Mouse (Mus musculus) right cerebral cortex, postnatal 36 days (tissue): ENCODE data around the gene Sec24c.

Source experiments
- DNase-seq, 2 experiments: peaks; one replicate each; pipeline ENCODE4 v3.0.0; 2022; ENCODE audit warnings: low spot score in 2 of 2, mixed read lengths in 1 of 2

The Sec24c gene

DNA sequence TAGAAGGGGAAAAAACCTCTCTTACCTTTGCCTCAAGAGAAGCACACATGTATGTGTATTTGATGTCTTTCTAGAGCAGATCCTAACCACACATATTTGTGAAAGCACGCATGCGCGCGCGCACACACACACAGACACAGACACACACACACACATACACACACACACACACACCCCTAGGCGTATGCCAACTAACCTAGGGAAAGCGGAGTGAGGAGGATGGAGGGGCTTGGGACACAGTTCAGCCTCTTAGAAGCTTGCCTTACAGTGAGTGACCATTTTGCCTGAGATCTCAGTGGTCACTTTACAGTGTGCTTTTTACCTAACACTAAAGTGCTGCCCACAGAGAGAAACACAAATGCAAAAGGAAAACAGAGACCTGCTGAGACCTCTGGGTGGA lies 14.4 kb upstream of the Sec24c start:
- no peak for DNase-seq

DNA sequence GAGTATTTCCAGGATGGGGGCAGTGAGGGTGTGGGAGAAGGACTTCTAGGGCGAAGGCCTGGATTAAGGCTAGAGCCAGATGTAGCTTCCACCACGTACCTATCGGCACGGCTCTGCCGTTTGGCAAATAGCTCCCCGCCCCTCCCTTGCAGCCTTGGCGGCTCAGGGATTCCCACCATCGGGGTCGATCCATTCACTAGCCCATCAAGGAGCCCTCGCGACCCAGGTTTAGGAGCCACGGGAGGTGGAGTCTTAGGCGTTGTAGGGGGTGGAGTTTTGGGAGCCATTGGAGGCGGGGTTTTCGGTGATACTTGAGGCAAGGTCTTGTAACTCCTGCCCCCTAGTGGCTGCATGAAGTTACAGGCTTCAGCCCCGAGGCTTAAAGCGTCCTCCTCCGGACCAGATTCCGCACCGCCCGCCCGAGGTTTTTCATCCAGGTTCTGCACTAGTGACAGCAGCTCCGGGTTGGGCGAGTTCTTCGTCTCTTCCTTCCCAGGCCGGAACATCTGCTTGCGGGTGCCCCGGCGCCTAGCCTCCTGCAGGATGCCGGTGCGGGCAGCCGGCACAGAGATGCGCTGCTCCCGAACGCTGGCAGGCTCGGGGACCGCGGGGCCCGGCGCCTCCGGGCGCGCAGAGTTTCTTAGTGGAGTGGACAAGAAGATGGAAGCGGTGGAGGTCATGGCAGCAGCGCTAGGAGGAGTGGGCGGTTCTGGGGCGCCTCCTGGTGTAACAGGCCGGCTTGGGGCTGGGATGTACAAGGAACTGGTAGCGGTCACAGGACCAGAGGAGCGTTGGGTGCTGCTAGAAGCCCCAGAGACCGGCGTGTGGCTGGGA lies 13.1 kb upstream of the Sec24c start:
- DNase-seq: peak; percentile 91

DNA sequence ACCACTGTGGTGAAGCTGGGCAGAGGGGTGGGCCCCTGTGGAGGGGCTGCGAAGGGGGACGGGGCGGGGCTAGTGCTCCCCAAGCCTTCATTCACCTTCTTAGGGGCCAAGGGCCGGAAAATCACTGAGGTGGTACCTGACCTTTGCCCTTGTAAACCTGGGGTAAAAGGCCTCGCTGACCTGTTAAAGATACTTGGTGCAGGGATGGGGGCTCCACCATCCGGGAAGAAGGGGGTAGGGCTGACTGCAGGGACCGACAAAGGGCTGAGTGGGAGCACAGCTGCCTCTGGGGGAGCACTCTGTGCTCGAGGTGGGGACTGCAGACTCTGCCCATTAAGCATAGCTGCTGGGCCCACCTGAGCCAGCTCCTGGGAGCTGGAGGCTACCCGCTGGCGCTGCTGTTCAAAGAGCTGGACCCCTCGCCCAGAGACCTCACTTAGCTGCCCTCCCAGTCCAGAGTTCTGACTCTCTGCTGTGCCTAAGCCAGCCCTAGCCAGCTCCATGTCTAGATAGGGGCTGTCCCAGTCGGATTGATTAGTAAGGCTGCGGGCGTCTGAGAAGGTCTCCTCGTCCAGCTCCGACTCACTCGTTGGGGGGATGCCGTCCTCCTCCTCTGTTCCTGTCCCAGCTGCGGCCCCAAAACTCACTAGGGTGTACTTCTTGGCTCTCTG lies 12.3 kb upstream of the Sec24c start:
- DNase-seq: peak in 1 of 2 experiments; percentile 16

DNA sequence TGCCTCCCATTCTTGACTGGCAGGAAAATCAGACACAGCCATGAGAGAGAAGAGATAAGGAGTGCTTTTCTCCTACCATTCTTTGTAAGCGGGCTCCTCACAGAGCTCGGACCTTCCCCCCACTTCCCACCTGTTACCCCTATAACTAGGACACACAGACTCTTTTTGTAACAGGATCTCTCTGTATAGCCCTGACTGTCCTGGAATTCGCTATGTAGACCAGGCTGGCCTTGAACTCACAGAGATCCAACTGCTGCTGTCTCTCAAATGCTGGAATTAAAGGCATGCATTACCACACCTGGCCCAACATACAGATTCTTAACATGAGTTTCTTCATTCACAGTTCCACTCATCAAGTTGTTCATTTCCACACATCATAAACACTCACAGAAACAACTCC lies 11.4 kb upstream of the Sec24c start:
- no peak for DNase-seq

DNA sequence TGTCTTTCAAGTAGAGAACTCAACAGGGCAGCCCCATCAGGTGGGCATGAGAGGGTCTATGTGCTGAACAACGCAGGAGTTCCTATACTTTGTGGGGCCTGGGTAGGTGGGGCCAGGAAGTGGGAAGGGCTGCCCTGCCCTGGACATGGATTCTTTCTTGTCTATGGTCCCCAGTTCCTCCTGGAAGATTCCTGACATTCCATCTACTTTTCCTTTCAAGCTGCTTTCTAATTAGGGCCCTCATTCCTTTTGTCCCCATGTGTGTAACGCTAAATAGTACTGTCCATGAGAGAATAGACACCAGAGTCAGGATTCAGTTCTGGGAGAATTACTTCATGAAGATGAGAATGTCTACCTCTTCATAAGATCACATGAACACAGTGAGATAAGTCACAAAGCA lies 10.5 kb upstream of the Sec24c start:
- DNase-seq: no peak

DNA sequence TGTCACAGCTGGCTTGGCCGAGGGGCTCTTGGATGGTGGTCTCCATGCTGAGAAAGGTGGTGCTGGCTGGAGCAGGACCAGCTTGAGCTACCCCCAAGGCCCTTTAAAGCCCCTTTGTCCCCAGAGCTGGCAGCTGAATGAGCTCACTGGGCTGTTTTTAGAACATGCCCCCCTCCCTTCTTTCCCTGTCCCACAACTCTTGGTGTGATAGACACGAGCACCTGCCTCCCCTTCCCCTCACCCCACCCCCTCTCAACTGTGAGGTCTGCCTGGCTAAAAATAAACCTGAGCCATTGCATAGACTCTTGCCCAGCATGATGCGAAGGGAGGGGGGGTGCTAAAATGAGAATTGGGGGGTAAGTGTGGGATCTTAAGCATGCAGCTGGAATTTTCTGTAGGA lies 9.7 kb upstream of the Sec24c start:
- no peak for DNase-seq

DNA sequence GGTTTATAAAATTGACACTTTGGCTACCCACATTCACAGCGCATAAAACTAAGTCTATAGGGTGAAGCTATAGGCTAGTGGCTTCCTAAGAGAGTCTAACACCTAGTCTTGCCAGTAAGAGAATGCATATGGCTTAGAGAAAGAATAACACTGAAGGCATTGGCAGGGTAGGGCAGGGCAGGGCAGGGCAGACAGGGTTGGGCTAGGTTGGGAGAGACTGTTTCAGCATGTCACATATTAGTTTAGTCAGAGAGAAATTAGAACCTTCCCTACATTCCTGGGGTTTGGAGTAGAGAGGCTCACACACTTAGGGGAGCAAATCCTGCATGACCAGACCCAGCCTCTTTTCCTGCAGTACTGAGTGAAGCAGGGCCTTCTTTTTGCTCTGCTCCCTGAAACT lies 6.6 kb upstream of the Sec24c start:
- no peak for DNase-seq

DNA sequence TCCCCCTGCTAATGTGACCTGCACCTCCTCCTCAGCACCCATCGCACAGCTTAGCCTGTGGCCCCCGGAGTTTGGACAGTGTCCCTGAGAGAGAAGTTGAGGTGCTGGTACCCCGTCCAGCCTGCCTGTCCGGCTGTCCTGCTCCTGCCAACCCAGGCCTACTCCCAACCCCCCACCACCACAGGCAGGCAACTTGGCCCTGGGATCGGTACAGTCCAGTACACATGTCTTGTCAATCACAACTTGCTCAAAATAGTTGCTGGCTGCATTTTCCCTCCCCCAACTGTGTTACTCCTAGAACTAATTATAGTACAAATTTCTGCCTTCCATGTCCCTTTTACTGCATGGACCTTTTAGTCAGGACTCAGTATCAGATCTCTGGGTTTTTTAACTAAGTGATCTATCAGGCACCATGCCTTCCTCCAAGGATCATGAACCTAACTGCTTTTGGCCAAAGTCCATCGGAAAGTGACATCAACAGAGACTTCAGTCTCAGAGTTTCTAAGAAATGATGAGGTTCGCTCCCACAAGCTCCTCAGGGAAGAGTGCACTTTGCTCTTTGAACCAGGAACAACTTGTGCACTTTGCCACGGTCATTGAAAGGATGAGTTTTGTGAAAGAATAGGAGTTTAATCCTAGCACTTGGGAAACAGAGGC lies 5.8 kb upstream of the Sec24c start, which contains the start of gene Synpo2l:
Gene Synpo2l (minus strand): TSS at position 201 of the 657 bp plus-strand sequence.
- no peak for DNase-seq

DNA sequence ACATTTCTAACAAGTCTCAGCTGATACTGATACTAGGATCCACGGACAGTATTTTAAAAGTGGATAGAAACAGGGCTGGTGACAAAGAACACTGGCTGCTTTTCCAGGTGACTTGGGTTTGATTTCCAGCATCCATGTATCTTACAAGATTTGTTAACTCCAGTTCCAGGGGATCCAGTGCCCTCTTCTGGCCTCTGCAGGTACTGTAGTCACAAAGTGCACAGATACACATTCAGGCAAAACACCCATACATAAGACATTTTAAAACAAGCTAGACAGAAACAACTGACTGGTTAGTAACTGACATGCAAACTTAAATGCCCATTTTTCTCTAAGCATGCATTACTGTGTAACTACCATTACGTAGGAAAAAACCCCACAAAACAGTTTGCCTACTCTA lies 1.1 kb upstream of the Sec24c start:
- no peak for DNase-seq

DNA sequence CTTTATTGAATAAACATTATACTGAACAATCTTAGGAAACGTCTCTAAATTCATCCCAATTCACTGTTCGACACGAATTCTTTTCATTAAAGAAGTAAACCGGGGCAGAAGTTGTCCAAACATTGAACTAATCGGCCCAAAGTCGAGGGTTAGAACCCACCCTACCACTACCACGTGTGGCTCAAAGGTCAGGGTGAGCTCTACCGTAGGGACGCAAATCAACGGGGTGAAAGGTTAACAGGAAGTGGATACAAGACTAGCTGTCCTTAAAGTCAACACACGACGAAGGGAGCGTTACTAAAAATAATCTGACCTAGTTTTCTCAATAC lies 409 bp upstream of the Sec24c start:
- peak in 1 of 2 experiments; percentile 48 for DNase-seq

DNA sequence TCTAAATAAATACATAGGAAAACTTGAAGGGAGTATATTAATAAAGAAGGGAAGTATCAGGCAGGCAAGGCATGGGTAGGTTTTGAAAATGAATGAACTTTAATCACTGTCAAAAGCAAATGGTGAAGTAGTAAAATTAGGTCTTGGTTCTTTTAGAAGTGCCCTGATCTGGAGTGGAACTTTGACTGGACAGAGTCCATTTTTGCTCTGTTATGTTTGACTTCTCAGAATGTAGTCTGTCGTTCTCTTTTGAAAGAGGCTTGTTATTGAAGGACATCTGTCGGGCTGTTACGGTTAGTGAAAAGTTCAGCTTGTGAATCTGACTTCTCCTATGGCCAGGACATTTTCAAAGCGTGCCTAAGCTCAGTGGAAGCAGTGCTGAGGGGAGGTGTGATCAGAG lies 3.8 kb downstream of the Sec24c start:
- no peak for DNase-seq

DNA sequence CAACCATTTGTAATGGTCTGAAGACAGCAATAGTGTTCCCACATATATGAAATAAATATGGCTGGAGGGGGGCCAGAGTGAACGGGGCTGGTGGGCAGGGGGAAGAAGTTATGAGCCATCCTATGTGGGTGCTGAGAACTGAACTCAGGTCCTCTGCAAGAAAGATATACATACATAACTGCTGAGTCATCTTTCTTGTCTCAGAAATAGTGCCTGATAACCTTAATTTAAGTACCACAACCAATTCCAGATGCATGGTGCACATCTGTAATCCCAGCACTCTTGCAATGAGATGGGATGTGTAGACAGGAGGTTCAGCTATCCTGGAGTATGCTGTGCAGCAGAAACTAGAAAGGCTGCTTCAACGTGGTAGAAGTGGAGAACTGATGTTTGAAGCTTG lies 7.6 kb downstream of the Sec24c start:
- DNase-seq: no peak

DNA sequence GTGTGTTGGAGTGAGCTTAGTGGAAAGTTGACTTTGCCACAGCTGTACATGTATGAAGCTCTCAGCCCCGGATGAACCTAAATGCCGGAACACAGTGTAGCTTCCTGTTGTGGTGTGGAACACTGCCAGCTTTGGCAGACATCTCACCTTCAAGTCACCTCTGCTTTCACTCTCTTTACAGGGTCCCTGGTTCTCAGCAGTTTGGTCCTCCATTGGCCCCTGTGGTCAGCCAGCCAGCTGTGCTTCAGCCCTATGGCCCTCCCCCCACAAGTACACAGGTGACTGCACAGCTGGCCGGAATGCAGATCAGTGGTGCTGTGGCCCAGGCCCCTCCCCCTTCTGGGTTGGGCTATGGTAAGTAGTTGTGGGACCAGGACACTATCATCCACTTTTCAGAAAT lies 8.4 kb downstream of the Sec24c start:
- no peak for DNase-seq

DNA sequence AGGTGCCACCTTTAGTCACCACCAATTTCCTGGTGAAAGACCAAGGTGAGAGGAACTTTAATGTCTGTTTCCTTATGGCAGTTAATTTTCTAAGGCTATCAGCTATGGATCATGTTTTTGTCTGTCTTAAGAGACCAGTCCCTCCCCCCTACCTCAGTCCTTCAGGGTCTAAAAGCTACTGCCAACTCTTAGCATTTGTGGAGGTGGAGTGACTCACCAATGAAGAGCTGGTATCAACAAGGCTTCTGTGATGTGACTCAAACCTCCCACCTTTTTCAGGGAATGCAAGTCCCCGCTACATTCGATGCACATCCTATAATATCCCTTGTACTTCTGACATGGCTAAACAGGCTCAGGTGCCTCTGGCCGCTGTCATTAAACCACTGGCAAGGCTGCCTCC lies 12.5 kb downstream of the Sec24c start:
- DNase-seq: no peak

DNA sequence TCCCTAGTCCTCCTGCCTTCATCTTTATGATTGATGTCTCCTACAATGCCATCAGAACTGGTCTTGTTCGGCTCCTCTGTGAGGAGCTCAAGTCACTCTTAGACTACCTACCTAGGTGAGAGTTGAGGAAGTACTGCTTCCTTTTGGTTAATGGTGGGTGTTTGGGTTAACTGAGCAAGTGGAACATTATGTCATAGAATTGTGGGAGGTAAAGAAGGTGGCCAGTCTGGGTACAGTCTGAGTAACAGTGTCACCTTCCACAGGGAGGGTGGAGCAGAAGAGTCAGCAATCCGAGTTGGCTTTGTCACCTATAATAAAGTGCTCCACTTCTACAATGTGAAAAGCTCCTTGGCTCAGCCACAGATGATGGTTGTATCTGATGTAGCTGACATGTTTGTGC lies 14.9 kb downstream of the Sec24c start:
- DNase-seq: no peak

DNA sequence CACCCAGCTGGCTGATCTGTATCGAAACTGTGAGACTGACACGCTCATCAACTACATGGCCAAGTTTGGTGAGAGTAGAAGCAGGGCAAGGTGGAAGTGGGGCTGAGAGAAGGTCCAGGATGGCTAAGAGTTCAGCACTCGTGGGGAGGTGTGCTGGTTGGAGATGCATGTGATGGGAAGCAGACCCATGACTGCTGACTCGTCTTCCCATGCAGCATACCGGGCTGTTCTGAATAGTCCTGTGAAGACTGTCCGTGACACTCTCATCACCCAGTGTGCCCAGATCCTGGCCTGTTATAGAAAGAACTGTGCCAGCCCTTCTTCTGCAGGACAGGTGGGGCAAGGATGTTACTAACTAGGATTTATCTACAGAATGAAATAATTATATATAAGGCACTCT lies 17.7 kb downstream of the Sec24c start:
- no peak for DNase-seq

DNA sequence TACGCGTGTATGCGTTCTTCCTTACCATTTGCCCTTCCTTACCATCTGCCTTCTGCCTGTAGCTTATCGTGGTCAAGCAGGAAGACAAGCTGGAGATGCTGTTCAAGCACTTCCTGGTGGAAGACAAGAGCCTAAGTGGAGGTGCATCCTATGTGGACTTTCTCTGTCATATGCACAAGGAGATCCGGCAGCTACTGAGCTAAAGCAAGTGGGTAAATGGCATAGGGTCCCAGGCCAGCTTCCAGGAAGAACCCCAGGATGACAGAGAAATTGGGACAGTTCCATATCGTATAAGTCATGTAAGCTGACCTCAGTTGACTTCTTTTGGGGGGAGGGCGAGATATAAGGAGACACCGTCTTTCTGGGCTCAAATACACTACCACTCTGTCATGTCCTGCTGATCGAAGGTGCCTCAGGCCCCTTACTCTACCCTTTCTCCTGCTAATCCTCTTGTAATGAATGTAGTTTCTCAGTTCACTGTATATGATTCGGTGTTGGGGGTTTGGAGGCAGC lies 19.5 kb downstream of the Sec24c start:
- DNase-seq: no peak

DNA sequence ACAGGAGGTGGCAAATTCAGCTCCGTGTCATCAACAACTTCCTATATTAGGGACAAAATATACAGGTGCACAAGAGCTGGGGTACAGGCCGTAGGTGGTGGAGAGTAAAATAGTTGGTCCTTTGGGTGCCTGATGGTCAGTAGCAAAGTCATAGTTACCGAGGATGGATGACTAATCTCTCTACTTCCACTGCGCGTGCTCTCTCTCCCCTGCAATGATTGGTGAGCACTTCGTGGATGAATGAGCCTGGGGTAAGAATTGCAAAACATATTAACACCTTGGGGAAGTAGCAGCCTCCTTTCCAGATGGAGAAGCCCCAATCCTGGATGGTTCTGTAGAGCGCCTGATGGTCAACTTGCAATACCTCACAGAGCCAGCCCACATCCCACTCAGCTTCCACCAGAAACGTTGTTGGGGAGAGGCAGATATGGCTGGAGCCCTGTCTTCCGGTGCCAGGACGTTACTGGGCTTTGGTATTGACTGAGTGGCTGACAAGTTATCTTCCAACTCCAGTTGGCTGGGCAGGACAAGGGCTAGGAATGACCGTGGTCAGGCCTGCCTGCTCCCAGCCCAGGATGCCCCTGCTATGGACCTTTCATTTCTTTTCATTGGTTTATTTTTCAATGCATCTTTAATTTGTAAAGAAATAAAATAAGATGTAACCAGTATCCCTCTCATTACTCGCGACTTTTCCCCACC lies 20.2 kb downstream of the Sec24c start:
- no peak for DNase-seq

DNA sequence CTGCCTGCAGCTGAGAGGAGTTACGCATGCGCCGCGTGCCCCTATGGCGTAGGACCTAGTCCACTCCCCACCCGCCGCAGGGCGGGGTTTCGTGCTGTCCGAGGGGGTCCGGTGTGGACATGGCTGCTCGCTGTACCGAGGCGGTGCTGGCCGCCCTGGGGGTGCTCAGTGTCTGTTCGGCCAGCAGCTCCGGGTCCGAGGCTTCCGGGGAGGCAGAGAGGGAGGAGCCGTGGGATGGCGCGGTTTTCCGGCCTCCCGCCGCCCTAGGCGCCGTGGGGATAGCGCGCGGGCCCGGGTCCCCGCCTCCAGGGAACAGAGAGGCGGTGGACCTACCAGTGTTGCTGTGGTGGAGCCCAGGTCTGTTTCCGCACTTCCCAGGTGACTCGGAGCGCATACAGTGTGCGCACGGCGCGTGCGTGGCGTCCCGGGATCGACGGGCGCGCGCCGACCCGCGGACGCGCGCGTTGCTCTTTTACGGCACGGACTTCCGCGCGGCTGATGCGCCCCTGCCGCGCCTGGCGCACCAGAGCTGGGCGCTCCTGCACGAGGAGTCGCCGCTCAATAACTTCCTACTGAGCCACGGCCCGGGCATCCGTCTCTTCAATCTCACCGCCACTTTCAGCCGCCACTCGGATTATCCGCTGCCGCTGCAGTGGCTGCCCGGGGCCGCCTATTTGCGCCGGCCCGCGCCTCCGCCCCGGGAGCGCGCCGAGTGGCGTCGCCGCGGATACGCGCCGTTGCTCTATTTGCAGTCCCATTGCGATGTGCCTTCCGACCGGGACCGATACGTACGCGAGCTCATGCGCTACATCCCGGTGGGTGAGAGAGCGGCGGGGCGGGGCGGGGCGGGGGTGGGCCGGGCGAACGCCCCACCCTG lies 21.0 kb downstream of the Sec24c start, which contains the start of gene Fut11:
Gene Fut11 (plus strand): TSS at position 85 of the 877 bp plus-strand sequence.
- DNase-seq: peak; percentile 74 to 81

DNA sequence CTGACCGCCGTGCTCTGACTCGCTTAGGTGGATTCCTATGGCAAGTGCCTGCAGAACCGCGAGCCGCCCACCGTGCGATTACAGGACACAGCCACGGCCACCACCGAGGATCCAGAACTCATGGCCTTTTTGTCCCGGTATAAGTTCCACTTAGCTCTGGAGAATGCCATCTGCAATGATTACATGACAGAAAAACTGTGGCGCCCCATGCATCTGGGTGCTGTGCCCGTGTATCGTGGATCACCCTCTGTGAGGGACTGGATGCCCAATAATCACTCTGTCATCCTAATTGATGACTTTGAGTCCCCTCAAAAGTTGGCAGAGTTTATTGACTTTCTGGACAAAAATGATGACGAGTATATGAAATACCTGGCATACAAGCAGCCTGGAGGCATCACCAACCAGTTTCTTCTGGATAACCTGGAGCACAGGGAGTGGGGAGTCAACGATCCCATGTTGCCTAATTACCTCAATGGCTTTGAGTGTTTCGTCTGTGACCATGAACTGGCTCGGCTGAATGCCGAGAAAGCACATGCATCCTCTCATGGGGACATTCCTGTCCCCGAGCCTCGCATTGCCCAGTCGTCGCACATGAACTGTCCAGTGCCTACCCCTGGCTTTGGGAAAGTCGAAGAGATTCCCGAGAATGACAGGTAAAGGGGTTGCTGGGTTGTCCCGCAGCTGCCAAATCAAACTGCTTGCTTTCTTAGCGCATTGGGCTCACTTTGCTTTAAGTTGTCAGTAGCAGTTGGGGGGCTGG lies 21.8 kb downstream of the Sec24c start:
- no peak for DNase-seq
